Mouse (Mus musculus): Measurements from ENCODE around the gene Btbd35f24. TPM values are rescaled to one million over a fixed set of nuclear protein-coding genes. Genes with fewer than 3 reads are reported as not detected.
"Not testable (repeated sequence)": the region's sequence is repeated elsewhere in the genome, so short reads cannot be mapped to it uniquely, and the experiment has no call there.

Btbd35f24 gene
- polyA plus RNA-seq (2014; fragmentation: Nextera tagmentation; extraction: Ambion mirVana) = not detected in 2 replicates

- DNase-seq (ENCODE audit: low spot score); H3K27me3 ChIP-seq (ENCODE audit: control insufficient read depth, insufficient read depth, low read length); H3K4me1 ChIP-seq (ENCODE audit: control insufficient read depth, insufficient read depth, low read length); H3K36me3 ChIP-seq (ENCODE audit: control insufficient read depth, insufficient read depth, low read length); H3K4me2 ChIP-seq (ENCODE audit: low read depth); H3K27ac ChIP-seq (ENCODE audit: low read depth, low read length); ATAC-seq (ENCODE audit: insufficient read depth, low FRiP score, low TSS enrichment); H3K4me3 ChIP-seq (ENCODE audit: low read depth, low read length); H3K9ac ChIP-seq (ENCODE audit: low read length); H3K9me3 ChIP-seq (ENCODE audit: control insufficient read depth, low read length): not testable (repeated sequence)
- no CpG with 5 or more reads among the region's 2 CpGs for WGBS
Measured at GRCm38 (mm10) chrX:3195727-3196126, at the start of gene Btbd35f24. Gene Btbd35f24, minus strand, starts transcription at chrX:3195827.

Other genes starting within 250 kb of the Btbd35f24 start
- gene Btbd35f23, start 119.0 kb downstream of the Btbd35f24 start, polyA plus RNA-seq (2014; fragmentation: Nextera tagmentation; extraction: Ambion mirVana) = not detected in 2 replicates
- not detected in 2 replicates for gene Btbd35f11, start 247.9 kb upstream of the Btbd35f24 start, polyA plus RNA-seq (2014; fragmentation: Nextera tagmentation; extraction: Ambion mirVana)